Mouse (Mus musculus): ENCODE results near the gene Kri1.

DNA sequence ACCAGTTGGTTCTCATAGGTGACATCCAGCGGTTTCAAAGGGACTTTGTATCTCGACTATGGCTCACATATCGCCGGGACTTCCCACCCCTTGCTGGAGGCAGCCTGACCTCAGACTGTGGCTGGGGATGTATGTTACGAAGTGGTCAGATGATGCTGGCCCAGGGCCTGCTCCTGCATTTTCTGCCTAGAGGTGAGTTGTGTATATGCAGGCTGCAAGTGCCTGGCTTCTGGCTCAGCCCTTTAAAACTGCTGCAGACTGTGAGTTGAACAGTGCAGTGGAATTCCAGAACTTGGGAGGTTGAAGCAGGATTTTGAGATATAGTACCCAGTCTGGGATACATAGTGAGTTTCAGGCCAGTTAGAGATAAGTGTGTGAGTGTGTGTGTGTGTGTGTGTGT is 20.9 kb downstream of the Kri1 start:
- TF ChIP-seq CTCF (IDR thresholded peaks at IDR 0.05; ENCODE audit: extremely low read depth, insufficient read depth, insufficient read length, insufficient replicate concordance) (no peak), POLR2A (IDR thresholded peaks at IDR 0.05; ENCODE audit: low read depth, low read length) (no peak)
